Mouse (Mus musculus) lung, postnatal 25 days (tissue): Measurements from ENCODE around the gene Wdr4.

Experiments used
- DNase-seq: peaks from one replicate; pipeline ENCODE4 v3.0.0; 2022; ENCODE audit warnings: low spot score

The Wdr4 gene

GRCm38 (mm10) chr17:31497726-31498125 lies 22.1 kb downstream of the Wdr4 start:
- no peak for DNase-seq

GRCm38 (mm10) chr17:31494989-31495388 lies 24.8 kb downstream of the Wdr4 start:
- no peak for DNase-seq

DNA sequence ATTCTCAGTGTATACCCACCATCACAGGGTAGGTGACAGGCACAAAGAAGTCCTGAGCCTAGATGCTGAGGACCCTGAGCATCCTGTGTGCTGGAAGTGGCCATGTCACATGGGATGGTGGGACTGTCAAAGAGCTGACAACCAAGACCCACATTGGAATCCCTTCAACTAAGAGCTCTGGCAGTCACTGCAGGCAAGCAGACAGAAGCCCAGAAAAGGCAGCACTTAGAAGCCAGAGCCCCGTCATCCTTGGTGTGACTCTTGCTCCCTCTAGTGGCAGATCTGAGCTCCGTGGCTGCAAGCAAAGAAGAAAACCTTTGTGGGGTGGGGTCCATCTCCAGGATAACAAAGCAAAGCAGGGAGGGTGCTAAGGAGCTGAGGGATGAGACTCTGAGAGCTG lies 27.4 kb downstream of the Wdr4 start:
- peak; percentile 80 for DNase-seq

GRCm38 (mm10) chr17:31491355-31491754 lies 28.4 kb downstream of the Wdr4 start:
- DNase-seq = no peak

DNA sequence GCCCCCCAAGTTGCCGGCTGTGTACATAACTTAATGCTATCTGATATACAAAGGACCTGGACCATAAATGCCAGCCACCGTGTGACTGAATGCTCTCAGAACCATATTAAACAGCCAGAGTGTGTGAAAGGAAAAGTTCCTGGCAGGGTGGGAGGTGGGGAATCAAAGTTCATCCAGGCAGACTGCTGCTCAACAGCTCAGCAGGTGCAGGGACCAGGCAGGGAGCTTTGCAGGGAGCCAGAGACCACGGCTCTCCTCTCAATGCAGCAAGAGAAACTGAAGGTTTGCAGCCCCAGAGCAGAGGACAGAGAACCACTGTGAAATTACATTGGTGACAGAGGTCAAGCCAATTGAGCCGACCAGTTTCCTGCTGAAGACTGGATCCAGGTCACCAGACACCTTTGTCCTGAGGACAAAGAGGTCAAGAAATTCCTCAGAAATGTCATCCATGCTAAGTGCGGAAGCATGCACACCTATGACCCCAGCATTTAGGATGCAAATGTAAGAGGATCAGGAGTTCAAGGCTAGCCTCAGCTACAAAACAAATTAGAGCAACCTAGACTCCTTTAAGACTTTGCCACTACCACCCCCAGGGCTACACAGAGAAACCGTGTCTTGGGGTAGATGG lies 32.2 kb downstream of the Wdr4 start:
- DNase-seq = no peak

- no peak for DNase-seq
Measured at GRCm38 (mm10) chr17:31486616-31487198, 33.1 kb downstream of the Wdr4 start.

DNA sequence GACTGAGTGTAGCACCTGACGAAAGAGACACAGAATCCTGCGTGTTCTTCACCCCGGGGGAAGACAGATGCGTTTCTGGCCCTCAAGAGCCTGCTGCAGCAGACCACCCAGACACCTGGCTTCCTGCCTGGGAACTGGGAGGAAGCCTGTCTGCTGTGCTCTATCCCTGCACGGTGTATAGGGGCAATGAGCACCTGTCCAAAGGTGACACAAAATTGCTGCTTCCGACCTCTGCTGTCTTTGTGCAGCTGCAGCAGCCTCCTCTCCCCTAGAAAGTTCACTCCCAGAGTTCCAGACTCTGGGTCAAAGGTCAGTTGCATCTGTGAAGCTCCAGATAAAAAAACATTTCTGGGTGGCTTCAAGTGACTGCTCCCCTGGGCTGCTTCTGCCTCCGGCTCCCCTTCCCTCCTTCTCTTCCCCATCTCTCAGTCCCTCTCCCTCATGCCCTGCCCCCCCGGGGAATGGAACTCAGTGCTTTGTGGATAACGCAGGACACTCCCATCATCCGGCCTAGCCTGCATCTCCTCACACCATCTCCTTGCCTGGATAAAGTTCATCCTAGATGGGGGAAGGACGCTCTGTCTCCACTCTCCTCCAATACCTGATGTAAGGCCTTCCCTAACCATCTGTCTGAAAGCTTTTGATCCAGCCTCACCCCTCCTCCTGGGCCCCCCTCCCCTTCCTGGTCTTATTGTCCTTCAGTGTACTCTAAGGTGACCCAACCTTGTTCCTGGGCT lies 40.5 kb downstream of the Wdr4 start:
- no peak for DNase-seq

GRCm38 (mm10) chr17:31478606-31479005 lies 41.2 kb downstream of the Wdr4 start:
- no peak for DNase-seq

DNA sequence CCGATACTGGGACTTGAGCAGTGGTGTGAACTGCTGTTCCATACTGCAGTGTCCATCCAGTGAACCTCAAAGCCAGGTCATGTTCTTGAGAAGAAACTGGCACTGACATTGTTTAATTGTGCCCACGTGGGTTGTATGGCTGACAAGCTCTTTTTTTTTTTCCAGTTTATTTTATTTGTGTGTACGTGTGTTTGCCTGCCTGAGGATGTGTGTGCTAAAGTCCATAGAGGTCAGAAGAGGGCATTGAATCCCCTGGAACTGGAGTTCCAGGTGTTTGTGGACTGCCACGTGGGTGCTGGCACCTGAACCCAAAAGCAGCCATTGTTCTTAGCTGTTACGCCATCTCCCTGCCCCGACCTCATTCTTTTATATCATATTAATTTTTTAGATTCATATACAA lies 45.4 kb downstream of the Wdr4 start:
- DNase-seq = no peak

DNA sequence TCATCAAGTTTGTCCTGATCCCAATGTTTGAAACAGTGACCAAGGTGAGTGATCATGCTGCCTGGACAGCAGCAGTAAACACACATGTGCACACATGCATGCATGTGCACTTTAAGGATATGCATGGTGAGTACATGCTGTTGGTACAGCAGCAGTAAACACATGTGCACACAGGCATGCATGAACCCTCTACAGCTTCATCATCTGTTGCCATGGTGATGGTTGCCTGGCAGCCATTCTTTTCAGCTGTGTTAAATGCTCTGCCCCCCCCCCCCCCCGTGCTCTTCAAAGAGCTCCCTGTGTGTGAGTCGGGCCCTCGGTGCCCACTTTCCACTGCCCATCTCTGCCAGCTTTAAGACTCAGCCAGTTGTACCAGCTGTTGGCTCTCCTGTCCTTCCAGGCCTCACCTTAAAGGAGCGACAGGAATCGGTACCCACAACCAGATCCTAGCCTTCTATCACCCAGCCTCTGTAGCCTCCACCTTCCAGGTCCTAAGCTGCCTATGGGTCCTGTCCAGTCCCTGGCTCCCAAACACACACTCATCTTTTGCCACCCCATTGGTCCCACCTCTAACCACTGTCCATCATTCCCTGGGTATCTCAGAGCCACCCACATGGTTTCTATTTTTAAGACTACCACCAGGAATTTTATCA lies 48.9 kb downstream of the Wdr4 start:
- no peak for DNase-seq

GRCm38 (mm10) chr17:31468496-31468895 lies 51.3 kb downstream of the Wdr4 start:
- DNase-seq = no peak

DNA sequence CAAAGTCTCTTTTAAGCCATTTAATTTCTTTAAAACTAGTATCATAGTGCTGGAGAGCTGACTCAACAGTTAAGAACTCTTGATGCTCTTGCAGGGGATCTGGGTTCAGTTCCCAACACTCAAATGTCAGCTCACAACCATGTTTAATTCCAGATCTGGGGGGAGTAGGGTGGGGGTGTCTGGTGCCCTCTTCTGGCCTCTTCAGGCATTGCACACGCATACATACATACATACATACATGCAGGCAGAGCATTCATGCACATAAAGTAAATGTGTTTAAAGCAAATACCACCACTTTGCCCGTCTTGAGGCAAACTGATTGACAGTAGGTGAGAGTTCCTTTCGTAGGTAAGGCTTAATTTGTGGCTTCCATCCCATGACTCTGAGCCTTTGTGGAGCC lies 52.9 kb downstream of the Wdr4 start:
- no peak for DNase-seq

DNA sequence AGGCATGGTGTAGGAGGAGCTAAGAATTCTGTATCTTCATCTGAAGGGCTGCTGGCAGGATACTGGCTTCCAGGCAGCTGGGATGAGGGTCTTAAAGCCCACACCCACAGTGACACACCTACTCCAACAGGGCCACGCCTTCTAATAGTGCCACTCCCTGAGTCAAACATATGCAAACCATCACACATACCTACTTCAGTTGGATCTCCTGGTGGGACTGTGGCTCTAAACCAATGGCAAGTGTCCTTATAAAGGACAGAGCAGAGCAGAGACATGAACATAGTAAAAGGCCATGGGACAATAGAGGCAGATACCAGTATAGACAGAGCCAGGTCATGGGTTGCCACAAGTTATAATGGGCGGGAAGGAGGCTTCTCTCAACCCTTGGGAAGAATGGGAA lies 57.3 kb downstream of the Wdr4 start:
- DNase-seq = no peak

DNA sequence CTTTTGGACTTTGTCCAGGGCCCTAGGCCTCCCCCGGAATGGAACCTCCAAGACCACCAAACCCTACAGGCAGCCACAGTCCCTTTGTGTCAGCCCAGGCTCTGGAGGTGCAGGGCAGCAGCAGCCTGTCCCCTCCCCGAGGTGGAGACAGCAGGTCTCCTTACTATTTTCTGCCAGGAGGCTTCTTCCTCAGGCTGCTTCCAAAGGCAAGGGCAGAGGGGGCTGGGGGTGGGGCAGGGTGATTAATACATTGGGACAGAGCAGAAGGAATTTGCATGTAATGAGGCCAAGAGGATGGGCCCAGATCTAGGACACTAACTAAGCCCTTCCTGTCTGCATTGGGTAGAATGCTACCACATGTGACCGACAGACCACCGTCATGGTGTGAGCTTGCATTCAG lies 59.4 kb downstream of the Wdr4 start:
- DNase-seq = no peak

DNA sequence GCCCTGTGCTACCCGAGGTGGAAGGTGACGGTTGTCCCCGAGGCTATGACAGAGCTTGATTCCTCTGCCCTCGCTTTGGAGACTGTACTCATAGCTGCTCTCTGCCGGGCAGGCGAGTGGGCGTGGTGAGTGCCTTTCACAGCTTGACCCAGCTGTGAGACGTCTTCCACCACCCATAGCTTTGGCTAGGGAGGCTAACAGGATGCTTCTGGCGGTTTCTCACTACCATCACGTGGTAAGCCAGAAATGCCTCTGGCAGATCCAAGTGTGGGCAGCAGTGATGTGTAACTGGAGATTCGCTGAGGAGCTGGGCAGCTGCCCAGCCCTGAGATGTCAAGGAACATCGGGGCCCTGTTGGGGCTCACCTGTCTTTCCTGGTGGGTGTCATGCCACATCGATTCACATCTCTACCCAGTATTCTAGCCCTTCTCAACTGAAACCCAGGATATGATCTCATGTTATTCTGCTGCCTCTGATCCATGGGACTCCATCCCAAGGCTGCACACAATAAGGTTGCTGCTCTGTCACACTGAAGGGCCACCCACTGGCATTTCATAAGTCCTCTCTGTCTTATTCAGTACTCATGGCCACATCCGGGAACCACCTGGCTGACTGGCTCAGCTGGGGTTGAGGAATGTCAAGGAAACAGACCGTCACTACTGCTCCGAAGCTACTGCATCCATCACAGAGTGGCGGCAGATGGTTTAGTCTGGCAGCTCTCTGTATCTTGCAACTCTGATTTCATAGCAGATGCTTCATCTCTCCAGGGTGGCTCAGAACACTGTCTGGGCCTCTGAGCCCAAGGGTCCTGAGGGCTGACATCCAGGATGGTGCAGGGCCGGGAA lies 62.8 kb downstream of the Wdr4 start:
- DNase-seq = peak; percentile 79

- DNase-seq = no peak
Measured at GRCm38 (mm10) chr17:31454056-31454455, 65.7 kb downstream of the Wdr4 start.

DNA sequence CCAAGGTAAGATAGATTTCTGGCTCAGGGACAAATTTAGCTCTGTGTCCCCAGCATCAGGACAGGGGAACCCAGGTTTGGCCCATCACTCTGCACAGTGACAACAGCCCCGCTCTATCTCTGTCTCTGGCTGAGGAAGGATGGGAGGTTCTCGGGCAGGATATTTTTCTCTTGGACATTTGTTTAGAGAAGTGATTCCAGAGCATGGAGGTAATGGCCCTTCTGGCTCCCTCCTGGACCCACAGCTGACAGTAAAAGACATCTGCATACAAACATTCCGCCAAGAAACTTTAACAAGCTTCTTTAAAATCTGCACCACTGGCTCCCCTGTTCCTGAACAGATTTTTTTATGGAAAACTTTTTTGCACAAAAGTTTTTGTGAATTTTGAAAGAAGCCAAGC lies 66.3 kb downstream of the Wdr4 start:
- DNase-seq = peak; percentile 62

DNA sequence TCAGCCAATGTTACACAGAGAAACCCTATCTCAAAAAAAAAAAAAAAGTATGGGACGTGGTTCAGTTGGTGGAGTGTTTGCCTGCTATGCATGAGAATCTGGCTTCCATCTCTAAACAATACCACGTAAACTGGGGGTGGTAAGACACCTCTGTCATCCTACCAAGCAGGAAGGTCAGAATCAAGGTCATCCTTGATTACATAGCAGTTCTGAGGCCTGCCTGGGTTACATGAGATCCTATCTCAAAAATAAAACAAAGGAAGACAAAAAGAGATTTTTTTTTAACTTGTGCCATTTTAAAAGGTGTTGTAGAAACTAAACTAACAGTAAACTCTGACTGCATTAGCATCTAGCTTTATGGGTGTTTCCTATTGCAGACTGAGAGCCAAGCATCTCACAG lies 67.0 kb downstream of the Wdr4 start:
- DNase-seq = peak; percentile 23

GRCm38 (mm10) chr17:31451179-31451708 lies 68.5 kb downstream of the Wdr4 start:
- no peak for DNase-seq

- DNase-seq = no peak
Measured at GRCm38 (mm10) chr17:31450206-31450605, 69.6 kb downstream of the Wdr4 start.

GRCm38 (mm10) chr17:31448519-31448918 lies 71.3 kb downstream of the Wdr4 start:
- no peak for DNase-seq

DNA sequence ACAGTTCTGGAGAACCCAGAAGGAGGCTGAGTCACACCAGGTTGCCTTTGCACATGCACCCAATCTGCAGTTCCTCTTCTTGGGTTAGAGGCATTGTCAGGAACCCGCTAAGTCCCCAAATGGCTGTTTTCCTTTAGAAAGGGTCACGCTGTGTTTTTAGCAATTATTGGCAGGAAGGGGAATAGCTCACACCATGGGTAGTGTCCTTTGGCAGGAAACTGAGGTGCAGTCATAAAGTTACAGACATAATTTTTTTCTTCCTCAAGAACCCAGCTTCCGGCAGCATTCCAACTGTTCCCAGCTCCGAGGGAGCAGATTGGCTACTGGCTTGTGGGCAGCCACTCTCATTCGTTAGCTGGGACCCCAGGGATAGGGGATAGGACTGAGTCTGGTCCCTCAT lies 72.0 kb downstream of the Wdr4 start:
- no peak for DNase-seq
